Mouse (Mus musculus): ENCODE measurements around the gene Dzip1.

The Dzip1 gene

DNA sequence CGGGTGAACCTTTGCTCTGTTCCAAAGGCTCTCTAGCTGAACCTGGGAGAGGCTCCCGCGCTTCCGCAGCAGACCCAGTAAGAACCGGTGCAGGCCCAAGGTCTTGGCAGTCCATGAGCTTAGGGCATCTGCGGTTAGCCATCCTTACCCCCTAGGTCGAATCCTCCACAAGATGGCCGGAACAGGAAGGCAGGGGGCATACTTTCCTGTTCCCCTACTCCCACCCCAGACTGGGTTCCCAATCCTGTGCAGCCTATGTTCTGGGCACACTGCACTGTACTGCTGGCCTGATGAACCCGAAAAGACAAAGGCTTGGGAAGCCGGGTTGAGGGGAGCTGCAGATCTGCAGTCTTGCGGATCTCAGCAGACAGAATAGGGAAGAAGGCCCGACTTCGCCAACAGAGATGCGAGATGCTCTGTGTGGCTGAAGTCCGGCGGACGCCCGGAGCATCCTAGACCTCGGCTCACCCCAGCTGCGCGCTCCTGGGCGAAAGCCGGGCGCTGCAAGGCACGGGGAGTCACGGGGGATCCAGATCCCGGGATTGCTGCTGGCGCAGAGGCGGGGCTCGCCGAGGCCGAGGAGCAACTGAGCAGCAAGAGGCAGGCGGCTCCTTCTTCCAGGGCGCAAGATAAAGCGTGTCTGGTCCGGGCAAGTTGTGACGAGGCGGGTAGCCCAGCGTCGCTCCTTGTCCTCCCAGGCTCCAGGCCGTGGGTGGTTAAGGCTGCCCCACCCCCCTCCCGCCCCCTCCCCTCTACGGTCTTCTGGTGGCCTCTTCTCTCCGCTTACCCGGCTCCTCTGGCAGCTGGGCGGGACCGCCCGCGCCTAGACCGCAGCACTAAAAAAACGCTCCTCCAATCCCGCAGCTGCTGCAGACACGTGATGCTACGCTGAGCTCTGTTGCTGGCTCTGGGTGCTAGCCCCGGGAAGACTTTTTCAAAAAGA is at the start of gene Dzip1:
Gene Dzip1, minus strand, starts transcription at position 788 of the 943 bp plus-strand sequence.
- DNase-seq (ENCODE audit: low spot score): peak; percentile 50

DNA sequence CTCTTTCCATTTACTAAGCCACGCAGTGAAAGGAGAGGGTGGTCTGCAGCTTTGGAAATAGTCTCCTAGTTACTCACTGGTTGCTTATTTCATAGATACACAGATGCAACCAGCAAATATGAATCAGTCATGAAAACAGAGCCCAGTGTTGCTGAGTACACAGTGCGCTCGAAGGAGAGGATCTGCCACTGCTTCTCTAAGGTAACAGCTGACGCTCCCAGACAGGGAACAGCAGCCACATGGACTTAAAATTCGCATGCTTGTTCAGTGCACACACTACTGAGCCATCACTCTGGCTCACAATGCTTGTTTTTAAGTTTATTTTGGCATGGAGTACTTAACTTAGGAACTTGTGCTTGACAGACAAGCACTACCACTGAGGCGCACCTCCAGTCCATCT is 47.0 kb upstream of the Dzip1 start:
- no peak for DNase-seq (ENCODE audit: low spot score)

DNA sequence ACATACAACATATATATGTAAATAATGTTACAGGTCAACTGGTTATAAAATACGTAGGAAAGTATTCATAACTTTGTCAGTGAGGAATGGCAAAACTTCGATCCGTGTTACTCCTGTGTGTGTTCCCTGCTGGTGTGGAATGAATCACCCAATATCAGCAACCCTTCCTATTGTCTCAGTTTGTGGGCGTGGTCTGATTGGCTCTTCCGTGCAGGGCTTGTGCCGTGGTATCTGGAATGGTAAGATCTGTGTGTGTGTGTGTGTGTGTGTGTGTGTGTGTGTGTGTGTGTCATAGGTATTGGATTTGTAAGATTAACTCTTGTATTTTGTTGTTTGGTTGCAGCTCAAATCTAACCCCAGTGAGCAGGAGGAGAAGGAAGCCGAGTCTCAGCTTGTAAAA is 42.4 kb upstream of the Dzip1 start:
- no peak for DNase-seq (ENCODE audit: low spot score)

DNA sequence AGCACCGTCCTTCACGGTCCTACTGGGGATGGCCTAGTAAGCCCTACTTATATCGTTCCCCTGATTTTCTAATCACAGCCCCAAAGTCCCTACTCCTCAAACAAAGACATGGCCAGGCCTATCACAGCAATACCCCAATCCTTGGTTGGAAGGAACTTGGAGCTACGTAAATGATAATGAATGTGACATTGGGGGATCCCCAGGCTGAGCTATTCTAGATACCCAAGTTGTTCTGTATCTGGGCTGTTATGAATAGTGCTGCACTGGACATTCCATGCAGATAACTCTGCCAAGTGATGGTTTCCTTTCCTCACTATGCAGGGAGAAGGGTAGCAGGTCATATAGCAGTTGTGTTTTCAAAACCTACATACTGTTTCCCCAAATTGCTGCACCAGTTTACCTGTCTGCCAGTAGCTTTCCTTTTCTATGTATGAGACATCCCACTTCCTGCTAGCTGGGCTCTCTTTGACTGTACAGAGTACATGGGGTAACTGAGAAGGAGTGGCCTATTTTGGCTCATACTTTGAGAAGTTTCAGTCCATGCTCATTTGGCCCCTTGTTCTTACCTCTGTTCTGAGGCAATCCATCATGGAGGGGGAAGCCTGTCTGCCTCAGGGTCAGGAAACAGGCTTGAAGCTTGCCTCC is 40.2 kb upstream of the Dzip1 start:
- DNase-seq (ENCODE audit: low spot score): no peak

DNA sequence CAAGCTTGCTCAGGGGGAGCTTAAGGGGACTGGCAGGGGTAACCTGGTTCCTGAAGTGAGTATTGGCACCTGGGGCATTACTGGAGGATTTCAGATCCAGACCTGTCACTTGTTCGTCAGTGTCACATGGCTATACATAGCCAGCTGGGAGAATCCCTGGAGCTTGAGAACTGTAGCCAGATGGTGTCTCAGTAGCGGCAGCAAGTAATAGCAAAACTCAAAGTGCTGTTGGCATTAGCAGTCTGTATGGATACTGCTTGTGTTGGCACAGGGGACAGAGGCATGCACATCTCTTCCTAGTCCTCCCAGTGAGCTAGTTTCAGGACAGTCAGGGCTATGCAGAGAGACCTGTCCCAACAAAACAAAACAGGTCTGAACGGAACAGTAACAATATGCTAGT is 32.8 kb upstream of the Dzip1 start:
- no peak for DNase-seq (ENCODE audit: low spot score)

DNA sequence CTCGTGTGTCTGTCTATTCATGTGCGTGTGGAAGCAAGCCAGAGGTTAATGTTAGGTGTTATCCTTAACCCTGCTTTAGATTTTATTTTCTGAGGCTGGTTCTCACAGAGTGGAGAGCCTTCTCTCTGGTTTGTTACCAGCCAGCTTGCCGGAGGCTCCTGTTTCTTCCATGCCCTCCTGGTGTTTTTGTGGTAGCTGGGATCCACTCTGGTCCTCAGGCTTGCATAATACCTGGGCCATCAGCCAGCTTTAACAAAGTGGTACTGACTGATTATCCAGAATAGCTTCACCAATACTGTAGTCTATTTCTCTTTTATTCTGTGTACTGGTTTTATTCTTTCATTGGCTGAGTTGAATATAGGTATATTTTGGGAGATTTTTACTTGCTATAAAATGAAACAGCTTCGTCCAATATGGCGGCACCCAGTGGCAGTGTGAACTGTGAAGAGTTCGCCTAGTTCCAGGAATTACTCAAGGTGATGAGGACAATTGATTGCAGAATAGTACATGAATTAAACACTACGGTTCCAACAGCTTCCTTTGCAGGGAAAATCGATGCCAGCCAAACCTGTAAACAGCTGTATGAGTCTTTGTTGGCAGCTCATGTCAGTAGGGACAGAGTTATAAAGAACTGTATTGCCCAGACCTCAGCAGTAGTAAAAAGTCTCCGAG is 26.8 kb upstream of the Dzip1 start:
- peak; percentile 43 for DNase-seq (ENCODE audit: low spot score)

DNA sequence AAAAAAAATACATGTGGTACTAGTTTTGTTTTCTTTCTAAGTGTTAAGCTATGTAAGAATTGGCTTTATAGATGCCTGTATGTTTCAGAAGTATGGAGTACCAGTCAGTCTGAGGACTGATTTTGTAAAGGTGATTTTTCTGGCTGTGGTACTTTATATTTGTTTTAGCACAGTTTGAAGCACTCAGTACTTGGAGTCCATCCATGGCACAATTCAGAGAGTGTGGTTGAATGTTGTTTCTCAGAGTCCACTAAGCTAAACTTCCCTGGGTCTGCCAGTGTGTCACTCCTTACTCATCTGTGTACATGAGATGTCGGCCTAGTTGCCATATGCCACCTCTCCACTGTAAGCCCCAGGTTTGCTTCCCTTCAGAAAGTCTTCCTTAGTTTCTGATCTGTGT is 23.6 kb upstream of the Dzip1 start:
- DNase-seq (ENCODE audit: low spot score): peak; percentile 39

DNA sequence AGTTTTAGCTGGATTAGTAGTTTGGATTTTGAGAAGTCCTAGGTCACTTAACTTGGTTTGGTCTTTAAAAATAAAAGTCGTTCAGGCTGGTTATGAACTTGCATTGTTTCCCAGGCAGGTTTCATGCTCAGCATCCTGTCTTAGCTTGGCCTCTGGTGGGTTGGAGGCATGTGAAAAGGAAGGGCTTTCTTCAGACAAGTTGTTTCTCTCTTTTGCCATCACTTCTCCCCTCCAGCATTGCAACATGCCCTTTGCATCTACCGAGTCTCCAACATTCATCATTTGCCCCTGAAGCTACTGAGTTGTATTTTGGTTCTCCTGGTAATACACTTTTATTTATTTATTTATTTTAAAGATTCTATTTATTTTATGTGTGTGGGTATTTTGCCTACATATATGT is 19.4 kb upstream of the Dzip1 start:
- no peak for DNase-seq (ENCODE audit: low spot score)

DNA sequence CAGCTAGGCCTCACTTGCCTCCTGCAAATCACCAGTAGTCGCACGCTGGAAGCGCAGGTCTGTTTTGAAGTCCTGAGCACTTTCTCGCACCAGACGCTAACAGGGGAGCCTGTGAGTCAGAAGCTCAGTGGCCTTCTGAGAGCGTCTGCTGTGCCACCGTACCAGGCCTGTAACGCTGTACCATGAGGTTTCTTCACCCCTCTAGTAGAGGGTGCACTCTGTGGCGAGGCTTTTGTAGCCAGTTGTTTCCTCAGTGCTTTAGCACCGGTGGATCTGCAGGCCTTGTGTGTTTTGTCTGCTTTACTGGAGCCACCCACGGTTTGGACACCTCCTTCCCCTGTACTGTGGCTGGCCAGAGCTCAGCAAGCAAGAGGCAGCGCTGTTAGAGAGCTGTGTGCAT is 16.8 kb upstream of the Dzip1 start:
- DNase-seq (ENCODE audit: low spot score): no peak

DNA sequence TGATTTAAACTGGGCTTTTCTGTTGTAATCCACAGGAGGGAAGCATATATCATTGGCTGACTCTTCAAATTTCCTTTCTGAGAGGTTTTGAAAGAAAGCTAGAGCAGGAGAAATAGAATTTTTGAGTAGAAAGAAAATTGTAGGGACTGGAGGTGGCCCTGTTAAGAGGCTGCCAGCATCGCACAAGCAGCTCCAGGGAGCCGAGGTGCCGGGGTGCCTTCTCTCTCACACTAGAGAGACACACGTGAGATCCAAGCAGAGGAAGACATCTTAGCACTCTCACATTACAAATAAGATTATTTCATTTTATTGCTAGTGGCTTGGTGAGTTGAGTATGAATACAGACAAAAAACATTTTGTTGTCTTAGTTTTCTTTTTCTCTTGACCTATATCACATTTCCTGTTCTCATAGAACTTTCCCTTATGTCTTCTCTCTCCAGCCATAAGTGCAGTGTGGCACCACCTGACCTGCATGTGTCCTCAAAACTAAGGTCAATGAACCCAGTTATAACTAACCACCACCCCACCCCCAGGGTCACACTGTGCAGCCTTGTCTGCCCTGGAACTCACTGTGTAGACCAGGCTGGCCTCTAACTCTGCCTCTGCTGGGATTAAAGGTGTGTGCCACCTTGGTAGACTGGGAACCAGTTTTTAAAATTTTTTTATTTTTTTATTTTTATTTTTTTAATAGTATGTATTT is 15.7 kb upstream of the Dzip1 start:
- DNase-seq (ENCODE audit: low spot score): no peak

DNA sequence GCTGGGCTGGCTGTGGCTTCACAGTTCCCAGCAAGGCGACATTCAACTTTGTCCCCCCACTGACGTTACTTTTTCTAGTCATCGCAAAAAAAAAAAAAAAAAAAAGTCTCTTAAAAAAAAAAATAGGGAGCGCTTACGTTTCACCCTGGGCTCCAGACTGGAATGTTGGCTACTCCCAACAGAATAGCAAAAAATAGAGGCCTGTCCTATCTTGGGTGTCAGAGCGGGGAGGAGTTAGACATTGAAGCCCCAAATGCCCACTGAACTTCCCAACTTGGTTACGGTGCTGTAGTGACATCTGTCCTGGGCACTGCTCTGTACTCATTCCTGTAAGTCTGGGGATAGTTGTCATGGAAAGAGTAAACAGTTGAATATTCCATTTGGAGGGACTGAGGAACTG is 13.3 kb upstream of the Dzip1 start:
- DNase-seq (ENCODE audit: low spot score): peak; percentile 25

DNA sequence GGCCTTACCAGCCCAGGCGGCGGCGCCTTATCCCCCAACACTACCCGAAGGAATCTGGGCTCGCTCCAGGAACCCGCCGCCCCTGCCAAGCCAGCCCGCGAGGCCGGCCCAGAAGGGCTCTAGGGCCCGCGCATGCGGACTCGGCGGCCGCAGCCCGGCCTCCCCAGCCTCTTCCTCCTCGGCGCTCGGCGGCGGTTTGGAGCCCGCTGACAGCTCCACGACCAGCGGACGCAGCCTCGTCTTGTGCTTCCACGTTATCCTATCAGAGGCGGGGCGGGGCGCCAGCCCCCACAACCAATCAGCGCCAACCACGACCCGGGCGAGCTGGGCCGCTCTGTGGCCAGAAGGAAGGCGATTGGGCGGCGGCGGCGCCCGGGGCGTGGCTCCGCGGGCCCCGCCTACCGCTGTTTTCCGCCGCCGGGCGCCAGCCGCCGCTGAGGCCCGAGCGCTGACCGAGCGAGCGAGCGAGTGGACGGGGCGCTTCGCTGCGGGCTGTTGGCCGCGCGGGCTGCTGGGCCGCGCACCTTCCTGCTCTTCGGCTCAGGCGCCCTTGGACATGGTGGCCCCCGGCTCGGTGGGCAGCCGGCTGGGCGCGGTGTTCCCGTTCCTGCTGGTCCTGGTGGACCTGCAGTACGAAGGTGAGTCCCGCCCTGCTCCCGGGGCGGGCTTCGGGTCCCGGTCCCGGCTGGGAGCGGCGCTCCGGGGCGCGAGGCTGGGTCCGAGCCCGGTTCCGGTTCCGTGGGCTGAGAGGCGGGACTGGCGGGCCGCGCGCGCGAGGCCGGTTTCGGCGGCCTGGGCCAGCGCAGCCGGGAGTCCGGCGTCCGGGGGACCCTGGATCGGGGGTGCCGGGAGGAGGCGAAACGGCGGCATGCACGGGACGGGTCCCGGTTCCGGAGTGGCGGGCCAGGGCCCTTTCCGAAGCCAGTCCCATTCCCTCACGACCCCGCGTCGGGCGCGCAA is 12.6 kb upstream of the Dzip1 start, which contains the start of gene Dnajc3:
Gene Dnajc3, plus strand, starts transcription at position 444 of the 960 bp plus-strand sequence.
- peak; percentile 100 for DNase-seq (ENCODE audit: low spot score)

DNA sequence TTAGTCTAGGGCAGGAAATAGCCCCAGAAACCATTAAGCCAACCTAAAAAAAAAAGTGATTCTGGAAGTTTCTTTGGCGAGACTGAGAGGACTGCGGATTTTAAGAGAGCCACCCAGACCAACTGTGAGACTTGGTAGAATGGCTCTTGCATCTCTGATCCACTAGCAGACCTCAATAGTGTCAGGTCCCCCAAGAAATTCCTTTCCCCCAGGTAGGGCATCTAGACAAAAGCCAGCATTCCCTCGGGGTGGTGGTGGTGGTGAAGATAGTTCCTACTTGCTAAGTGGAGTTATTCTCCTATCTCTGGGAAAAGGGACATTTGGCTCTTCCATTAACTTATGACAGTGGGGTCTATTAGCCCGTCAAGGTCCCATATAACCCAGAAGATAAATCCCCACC is 11.7 kb upstream of the Dzip1 start:
- no peak for DNase-seq (ENCODE audit: low spot score)

DNA sequence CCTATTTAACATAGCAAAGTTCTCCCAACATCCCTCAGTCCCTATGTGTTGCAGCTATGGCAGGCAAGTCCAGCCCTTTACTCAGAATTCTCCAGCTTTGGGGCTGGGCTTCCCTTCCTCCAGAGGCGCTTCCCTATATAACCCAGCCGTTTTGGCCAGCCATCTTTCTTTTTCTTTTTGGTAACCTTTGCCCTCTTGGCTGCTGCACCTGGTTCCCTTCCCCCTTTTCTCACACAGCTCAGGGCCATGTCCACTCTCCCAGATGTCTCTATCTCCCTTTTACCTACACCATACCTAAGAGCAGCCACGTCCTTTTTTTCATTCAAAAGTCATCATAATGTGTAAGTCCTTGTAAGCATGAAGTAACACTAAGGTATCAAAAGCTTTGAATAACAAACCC is 11.0 kb upstream of the Dzip1 start:
- no peak for DNase-seq (ENCODE audit: low spot score)

DNA sequence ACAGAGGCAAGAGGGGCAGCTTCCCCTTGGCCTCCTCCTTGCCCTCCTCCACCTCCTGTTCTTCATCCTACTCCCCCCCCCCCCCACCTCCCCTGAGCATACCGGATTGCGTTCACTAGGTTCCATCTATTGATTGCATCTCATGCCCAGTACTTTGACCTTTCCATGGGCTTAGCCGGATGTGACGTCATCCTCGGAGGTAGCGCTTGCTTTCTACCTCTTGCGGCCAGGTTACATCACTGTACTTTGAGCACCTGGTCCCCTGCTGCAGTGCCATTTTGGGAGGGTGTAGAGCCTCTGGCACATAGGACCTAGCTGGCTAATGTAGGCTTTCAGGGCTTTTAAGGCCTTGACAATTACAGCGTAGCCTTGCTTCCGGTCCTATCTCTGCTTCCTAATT is 9.4 kb upstream of the Dzip1 start:
- no peak for DNase-seq (ENCODE audit: low spot score)

DNA sequence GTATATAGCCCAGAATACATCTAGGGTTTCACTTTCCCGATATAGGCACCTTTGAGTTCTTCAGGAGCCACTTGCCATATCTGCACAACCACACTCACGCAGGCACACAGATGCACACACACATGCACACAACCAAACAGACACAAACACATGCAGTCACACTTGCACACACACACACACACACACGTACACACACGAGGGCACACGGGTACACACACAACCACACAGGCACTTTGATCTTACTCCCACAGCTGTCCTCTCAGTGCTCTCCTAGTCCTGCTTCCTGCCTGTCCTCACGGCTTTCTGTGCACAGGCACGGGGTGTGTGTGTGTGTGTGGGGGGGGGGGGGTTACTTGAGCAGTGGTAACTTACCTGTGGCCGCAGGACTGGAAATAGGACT is 7.7 kb upstream of the Dzip1 start:
- no peak for DNase-seq (ENCODE audit: low spot score)

DNA sequence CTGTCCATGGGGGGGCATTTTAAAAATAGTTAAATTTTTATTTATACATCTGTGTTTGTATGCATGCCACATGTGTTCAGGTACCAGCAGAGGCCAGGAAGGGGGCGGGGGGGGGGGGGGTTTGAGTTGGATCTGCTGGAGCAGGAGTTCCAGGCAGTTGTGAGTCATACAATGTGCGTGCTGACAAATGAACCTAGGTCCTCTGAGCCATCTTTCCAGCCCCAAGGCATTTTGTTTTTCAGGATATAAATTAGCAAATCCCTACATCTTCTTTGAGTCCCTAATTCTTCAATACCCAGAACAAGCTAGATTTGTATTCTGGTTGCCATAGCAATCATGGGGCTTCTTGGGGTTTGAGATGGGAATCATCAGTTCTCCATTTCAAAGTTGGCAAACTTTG is 5.9 kb upstream of the Dzip1 start:
- DNase-seq (ENCODE audit: low spot score): no peak

DNA sequence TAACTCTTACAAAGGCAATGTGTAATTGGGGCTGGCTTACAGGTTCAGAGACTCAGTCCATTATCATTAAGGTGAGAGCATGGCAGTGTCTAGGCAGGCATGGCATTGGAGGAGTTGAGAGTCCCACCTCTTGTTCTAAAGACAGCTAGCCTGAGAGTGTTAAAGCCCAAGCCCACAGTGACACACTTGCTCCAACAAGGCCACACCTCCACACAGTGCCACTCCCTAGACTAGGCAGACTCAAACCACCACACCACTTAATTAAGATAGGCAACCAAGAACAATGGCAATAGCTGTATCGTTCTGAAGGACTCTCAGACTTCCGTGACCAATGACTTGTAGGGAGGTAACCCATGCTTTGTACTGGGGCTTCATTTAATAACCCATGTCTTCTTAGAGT is 5.5 kb upstream of the Dzip1 start:
- DNase-seq (ENCODE audit: low spot score): no peak

DNA sequence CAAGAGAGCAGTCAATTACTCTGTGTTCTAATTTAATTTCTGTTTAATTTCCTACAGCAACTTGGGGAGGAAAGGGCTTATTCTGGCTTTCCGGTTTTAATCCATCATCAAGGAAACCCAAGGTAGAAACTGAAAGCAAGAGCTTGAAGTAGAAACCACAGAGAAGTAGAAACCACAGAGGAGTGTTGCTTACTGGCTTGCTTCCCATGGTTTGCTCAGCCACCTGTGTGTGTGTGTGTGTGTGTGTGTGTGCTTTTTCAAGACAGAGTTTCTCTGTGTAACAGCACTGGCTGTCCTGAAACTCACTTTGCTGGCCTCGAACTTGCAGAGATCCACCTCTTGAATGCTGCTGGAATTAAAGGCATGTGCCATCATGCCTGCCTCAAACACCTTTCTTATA is 4.5 kb upstream of the Dzip1 start:
- peak; percentile 54 for DNase-seq (ENCODE audit: low spot score)

DNA sequence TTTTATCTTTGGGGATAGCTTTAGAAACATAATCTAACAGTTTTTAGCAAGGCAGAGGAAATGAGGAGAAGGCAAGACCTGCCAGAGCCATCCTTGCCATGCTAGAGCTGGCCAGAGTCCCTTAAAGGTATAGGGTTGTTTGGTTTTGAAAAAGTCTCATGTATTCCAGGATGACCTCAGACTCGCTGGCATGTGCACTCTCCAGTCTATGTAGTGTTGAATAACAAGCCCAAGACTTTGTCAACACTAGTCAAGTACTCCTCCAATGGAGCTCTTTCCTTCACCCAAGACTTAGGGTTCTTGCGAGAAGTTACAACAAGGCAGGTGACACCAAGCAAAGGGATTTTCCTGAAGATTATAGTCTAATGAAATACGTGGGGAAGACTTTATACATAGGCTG is 3.3 kb upstream of the Dzip1 start:
- peak; percentile 60 for DNase-seq (ENCODE audit: low spot score)

DNA sequence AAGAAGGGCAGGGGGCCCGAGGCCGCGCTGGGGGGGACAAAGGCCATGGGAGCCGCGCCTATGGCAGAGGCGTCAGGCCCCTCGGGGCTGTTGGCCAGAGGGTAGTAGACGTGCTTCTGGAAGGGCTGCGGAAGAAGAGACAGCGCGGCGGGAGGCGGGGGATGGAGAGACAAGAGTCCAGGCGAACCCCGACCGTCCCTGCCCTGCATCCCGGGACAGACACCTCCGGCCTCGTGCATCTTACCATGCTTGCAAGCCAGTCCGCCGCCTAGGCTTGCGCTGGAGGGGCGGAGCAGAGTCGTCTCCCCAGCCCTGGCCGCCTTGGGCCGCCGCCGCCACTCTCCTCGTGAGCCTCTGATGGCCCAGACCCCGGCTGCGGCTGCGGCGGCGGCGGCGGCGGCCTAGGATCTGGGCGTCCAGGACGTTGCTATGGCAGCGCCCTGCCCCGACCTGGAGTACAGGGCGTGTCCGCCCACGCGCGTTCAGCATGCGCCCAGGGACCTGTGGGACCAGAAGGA is 2.5 kb downstream of the Dzip1 start:
- peak; percentile 36 for DNase-seq (ENCODE audit: low spot score)

All from lung, postnatal 25 days (tissue).